Comparison of ENCODE assay signal across 8 mouse cellular contexts in the genomic region with DNA sequence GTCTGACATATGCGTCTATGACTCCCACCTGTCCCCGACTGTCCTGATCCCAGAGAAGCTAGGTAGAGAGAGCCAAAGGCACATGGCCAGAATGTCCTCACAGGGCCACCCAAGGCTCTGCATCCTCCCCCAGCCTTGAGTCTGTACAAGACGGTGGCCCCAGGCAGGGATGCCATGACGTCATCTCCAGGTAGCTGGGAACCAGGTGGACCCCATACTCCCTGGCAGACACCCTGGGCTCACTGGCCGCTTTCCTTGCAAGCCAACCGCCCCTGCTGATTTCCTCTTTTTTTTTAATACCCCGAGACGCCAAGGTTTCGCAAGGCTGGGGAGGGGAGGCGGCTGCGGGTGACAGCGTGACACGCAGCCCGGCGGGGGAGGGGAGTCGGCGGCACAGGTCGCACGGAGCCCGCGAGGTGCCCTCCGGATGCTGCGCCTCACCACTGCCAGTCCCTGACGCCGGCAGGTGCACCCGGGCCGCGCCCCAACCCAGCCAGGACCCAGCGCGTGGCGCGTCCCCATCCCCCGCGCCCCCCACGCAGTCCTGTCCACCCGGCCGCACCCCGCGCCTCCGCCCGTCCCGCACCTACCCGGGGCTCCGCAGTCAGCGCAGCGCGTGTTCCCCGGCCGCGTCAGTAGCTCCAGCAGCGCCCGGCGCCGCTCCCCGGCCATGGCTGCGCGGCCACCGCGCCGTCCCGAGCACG. TPM values are rescaled to one million over a fixed set of nuclear protein-coding genes. Genes with fewer than 3 reads are reported as not detected.
DNase-seq lines count a peak whose midpoint lies in the region; ATAC-seq and TF ChIP-seq lines count a peak whose summit lies in the region.

No protein-coding gene starts in this region.

- ATAC-seq in heart, embryonic 16.5 days (replicated peaks; ENCODE audit: extremely low read depth, insufficient read depth, low FRiP score) = peak; percentile 38

- 3% methylated on average over 39 of the region's 62 CpGs for WGBS in heart, embryonic 16.5 days

- no peak for TF ChIP-seq CTCF in testis, adult 2 months (IDR thresholded peaks at IDR 0.05; ENCODE audit: control insufficient read depth, insufficient read depth, insufficient replicate concordance, low read depth, low read length)

- H3K27ac ChIP-seq in testis, adult 2 months (ENCODE audit: control insufficient read depth, insufficient read depth, low read depth, low read length) = no peak overlapping the region
- H3K27ac ChIP-seq in heart, embryonic 16.5 days (ENCODE audit: low read length) = no peak overlapping the region

- peak overlapping the region; percentile 81 for H3K9ac ChIP-seq in heart, embryonic 16.5 days (ENCODE audit: low read length)

- DNase-seq in testis, postnatal 14 days (ENCODE audit: low spot score) = no peak
- peak; percentile 85 to 89 for DNase-seq in cerebellum, postnatal 14 days
- peak; percentile 41 to 51 for DNase-seq in layer of hippocampus, postnatal 36 days
- peak; percentile 42 for DNase-seq in lung, postnatal 25 days (ENCODE audit: low spot score)
- DNase-seq in right cerebral cortex, postnatal 10 days (ENCODE audit: low spot score in 2 of 2) = peak; percentile 62 to 76
- DNase-seq in c-Kit-positive CD71-positive TER-119-positive erythroid progenitor cells, embryonic 14.5 days (ENCODE audit: low spot score) = no peak

- H3K9me3 ChIP-seq in heart, embryonic 16.5 days (replicated peaks; ENCODE audit: control insufficient read depth, low read length) = no peaks in the 10 kb centered on the region

- no peaks in the 10 kb centered on the region for H3K27me3 ChIP-seq in testis, adult 2 months (ENCODE audit: control insufficient read depth, insufficient read depth, low read length)
- peaks cover 31% of the 10 kb centered on the region for H3K27me3 ChIP-seq in heart, embryonic 16.5 days (ENCODE audit: control insufficient read depth, insufficient read depth, low read length)

- H3K4me3 ChIP-seq in testis, adult 2 months (ENCODE audit: control insufficient read depth, low read depth, low read length) = peak overlapping the region; percentile 80
- H3K4me3 ChIP-seq in heart, embryonic 16.5 days (ENCODE audit: low read length) = peak overlapping the region; percentile 73

- no peaks in the 10 kb centered on the region for H3K36me3 ChIP-seq in testis, adult 2 months (ENCODE audit: control insufficient read depth, insufficient read depth, low read length)
- no peaks in the 10 kb centered on the region for H3K36me3 ChIP-seq in heart, embryonic 16.5 days (ENCODE audit: control insufficient read depth, insufficient read depth)

- TF ChIP-seq POLR2A in testis, adult 2 months (IDR thresholded peaks at IDR 0.05; ENCODE audit: control insufficient read depth, low read depth, low read length) = no peak

- H3K4me2 ChIP-seq in heart, embryonic 16.5 days (ENCODE audit: low read depth, low read length) = peak overlapping the region; percentile 99

- peaks cover 19% of the 10 kb centered on the region for H3K4me1 ChIP-seq in testis, adult 2 months (ENCODE audit: control insufficient read depth, insufficient read depth, low read length)
- H3K4me1 ChIP-seq in heart, embryonic 16.5 days (ENCODE audit: control insufficient read depth, insufficient read depth, low read length) = peaks cover 11% of the 10 kb centered on the region

RNA-seq across cellular contexts. Expression of gene Adap1, which starts 0.6 kb away (rescaled TPM):
- polyA plus RNA-seq in testis, adult 2 months (2012; rRNA removed) = 7.8 and 8.7 TPM in 2 replicates
- 0.59 and 1.6 TPM in 2 replicates for polyA plus RNA-seq in heart, embryonic 16.5 days (2015; fragmentation: Nextera tagmentation; extraction: Ambion mirVana)
- 100 to 1,000 TPM; 179 to 185 TPM for total RNA-seq in layer of hippocampus, postnatal 36 days (2021)

RNA-seq across cellular contexts. Expression of gene Cox19, which starts 26.4 kb away (rescaled TPM):
- 42.2 and 49.9 TPM in 2 replicates for polyA plus RNA-seq in testis, adult 2 months (2012; rRNA removed)
- 75.7 and 75.8 TPM in 2 replicates for polyA plus RNA-seq in heart, embryonic 16.5 days (2015; fragmentation: Nextera tagmentation; extraction: Ambion mirVana)
- total RNA-seq in layer of hippocampus, postnatal 36 days (2021) = 10 to 100 TPM; 68.6 to 76.3 TPM

RNA-seq across cellular contexts. Expression of gene Cyp2w1, which starts 27.6 kb away (rescaled TPM):
- 0.07 TPM in 1 of 2 replicates, not detected in the other for polyA plus RNA-seq in testis, adult 2 months (2012; rRNA removed)
- not detected in 2 replicates for polyA plus RNA-seq in heart, embryonic 16.5 days (2015; fragmentation: Nextera tagmentation; extraction: Ambion mirVana)
- not detected for total RNA-seq in layer of hippocampus, postnatal 36 days (2021)

RNA-seq across cellular contexts. Expression of gene Gpr146, which starts 52.7 kb away (rescaled TPM):
- 1.2 TPM in 2 replicates for polyA plus RNA-seq in testis, adult 2 months (2012; rRNA removed)
- 17.1 and 17.2 TPM in 2 replicates for polyA plus RNA-seq in heart, embryonic 16.5 days (2015; fragmentation: Nextera tagmentation; extraction: Ambion mirVana)
- 10 to 100 TPM; 11.0 to 13.1 TPM for total RNA-seq in layer of hippocampus, postnatal 36 days (2021)

Comparison
In these comparisons a context has a peak if more than half of its experiments do, and no peak if none do; other contexts are left out.
1. DNase-seq: peak in cerebellum, postnatal 14 days (2 of 2), layer of hippocampus, postnatal 36 days (2 of 2), lung, postnatal 25 days (single experiment) and right cerebral cortex, postnatal 10 days (2 of 2); none in testis, postnatal 14 days (single experiment) and c-Kit-positive CD71-positive TER-119-positive erythroid progenitor cells, embryonic 14.5 days (single experiment).